Mouse (Mus musculus) lung, embryonic 15.5 days (tissue): ENCODE results near the gene Ano1. TPM values are rescaled to one million over a fixed set of nuclear protein-coding genes. Genes with fewer than 3 reads are reported as not detected.

Experiments used
- ATAC-seq: fragments of 200-750 bp; cut with Nextera tagmentation; 2 replicates; pipeline ENCODE4 v1.8.0; 2017; ENCODE audit warnings: moderate number of reproducible peaks, borderline replicate concordance; ENCODE audit not compliant: low FRiP score, low TSS enrichment; ENCODE audit errors: extremely low read depth
- H3K27ac ChIP-seq: fragments of 300-500 bp; sonication (generic); 2 replicates; pipeline ENCODE4 v1.5.1; 2015; ENCODE audit warnings: moderate library complexity, mild to moderate bottlenecking, inconsistent platforms
- H3K27me3 ChIP-seq: fragments of 300-500 bp; sonication (generic); 2 replicates; pipeline ENCODE4 v1.6.1; 2015; ENCODE audit warnings: inconsistent platforms
- H3K36me3 ChIP-seq: fragments of 300-500 bp; sonication (generic); 2 replicates; pipeline ENCODE4 v1.6.1; 2015; ENCODE audit warnings: inconsistent platforms
- H3K4me1 ChIP-seq: fragments of 300-500 bp; sonication (generic); 2 replicates; pipeline ENCODE4 v1.6.1; 2015; ENCODE audit warnings: inconsistent platforms
- H3K4me2 ChIP-seq: fragments of 300-500 bp; sonication (generic); 2 replicates; pipeline ENCODE4 v1.6.1; 2015; ENCODE audit warnings: inconsistent platforms, mild to moderate bottlenecking, moderate library complexity
- H3K4me3 ChIP-seq: fragments of 300-500 bp; sonication (generic); 2 replicates; pipeline ENCODE4 v1.5.1; 2015; ENCODE audit warnings: mild to moderate bottlenecking, inconsistent platforms
- H3K9ac ChIP-seq: fragments of 300-500 bp; sonication (generic); 2 replicates; pipeline ENCODE4 v1.6.1; 2015; ENCODE audit warnings: inconsistent platforms
- H3K9me3 ChIP-seq: fragments of 300-500 bp; sonication (generic); 2 replicates; pipeline ENCODE4 v1.6.1; 2016; ENCODE audit warnings: inconsistent platforms
- WGBS: fragments of 180-500 bp; shearing (Covaris S2); methylation state at CpG from one replicate; pipeline ENCODE4 v1.1.7; 2015; 5-methylcytosine and 5-hydroxymethylcytosine counted together
- polyA plus RNA-seq: library from polyadenylated mRNA; unstranded; fragments of >200 nt; fragmentation: Nextera tagmentation; extraction: Ambion mirVana; gene quantifications from 2 replicates; pipeline ENCODE4 v1.2.1, GENCODE M21; 2015

Gene Ano1
- polyA plus RNA-seq, 1 experiment from 2014 or later: 90.2 TPM

DNA sequence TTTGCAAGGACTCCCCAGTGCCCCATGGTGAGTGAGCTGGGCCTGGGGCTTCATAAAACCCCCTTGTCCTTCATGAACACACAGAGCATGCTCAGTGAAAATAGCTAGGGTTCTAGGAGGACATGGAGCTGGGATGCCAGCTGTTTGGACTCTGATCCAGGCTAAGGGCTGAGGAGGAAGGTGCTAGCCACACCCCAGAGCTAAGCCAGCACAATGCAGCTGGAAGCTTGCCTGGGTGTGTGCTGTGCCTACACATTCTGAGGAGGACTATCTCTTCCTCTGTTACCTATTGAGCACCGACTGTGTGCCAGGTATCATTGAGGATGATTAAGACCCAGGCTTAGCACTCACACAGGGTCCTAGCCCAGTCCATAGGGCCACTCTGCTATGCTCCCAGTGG is 30.6 kb upstream of the Ano1 start:
- 68% methylated on average over 1 of the region's 1 CpGs for WGBS
- H3K27ac ChIP-seq: no peak overlapping the region
- 0 out of 2 replicates have a peak, but pooled peaks cover 3% of the 10 kb centered on the region for H3K27me3 ChIP-seq

DNA sequence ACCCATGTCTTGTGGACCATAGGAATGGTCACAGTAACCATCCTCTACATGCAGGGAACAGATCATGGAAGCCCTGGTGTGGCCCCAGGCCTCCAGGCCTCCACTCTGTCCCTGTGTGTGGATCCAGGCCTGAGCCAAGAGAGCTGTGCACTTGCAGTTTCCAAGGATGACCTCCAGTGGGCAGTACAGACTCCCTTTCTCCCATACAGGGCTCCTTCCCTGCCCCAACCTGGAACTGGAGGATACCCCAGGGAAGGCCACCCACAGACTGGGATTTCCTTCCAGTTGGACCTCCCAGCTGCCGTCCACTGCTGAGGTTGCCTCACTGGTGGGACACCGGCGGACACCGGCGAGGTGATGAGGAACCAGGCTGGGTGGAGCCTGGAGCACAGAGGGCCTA is 29.6 kb upstream of the Ano1 start:
- WGBS: 56% methylated on average over 5 of the region's 5 CpGs
- Histone ChIP-seq H3K4me1 (no peaks in the 10 kb centered on the region), H3K36me3 (no peaks in the 10 kb centered on the region), H3K9ac (no peak overlapping the region), H3K27ac (no peak overlapping the region), H3K4me3 (no peak overlapping the region), H3K27me3 (0 out of 2 replicates have a peak, but pooled peaks cover 3% of the 10 kb centered on the region), H3K9me3 (no peaks in the 10 kb centered on the region), H3K4me2 (no peak overlapping the region)
- peak; percentile 8; the same call in 1 of the 2 replicates for ATAC-seq

More for the DNA sequence above, 30.6 kb upstream of the Ano1 start:
- no peak overlapping the region for H3K4me2 ChIP-seq
- ATAC-seq: no peak
- H3K4me3 ChIP-seq: no peak overlapping the region
- no peaks in the 10 kb centered on the region for H3K36me3 ChIP-seq
- 0 out of 2 replicates have a peak, but pooled peaks cover 3% of the 10 kb centered on the region for H3K4me1 ChIP-seq
- no peak overlapping the region for H3K9ac ChIP-seq
- no peaks in the 10 kb centered on the region for H3K9me3 ChIP-seq

DNA sequence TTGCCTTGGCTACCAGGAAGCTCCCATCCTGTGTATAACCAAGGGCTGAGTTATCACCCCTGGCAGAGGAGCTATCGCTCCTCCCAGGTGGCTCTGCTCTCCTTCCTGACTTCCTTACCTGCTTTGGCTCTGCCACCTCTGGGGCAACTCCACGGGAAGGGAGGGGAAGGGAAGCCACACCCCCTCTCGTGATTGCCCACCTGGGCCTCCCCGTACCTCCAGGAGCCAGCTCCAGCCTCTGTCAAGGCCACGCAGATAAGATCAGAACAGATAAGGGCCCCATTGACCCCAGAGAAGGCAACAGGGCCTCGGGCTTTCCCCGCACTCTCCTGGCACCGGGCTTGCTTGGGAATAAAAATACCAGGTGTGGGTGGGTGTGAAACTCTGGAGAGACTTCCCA is 28.4 kb upstream of the Ano1 start:
- H3K27me3 ChIP-seq: 0 out of 2 replicates have a peak, but pooled peaks cover 3% of the 10 kb centered on the region
- H3K36me3 ChIP-seq: no peaks in the 10 kb centered on the region

DNA sequence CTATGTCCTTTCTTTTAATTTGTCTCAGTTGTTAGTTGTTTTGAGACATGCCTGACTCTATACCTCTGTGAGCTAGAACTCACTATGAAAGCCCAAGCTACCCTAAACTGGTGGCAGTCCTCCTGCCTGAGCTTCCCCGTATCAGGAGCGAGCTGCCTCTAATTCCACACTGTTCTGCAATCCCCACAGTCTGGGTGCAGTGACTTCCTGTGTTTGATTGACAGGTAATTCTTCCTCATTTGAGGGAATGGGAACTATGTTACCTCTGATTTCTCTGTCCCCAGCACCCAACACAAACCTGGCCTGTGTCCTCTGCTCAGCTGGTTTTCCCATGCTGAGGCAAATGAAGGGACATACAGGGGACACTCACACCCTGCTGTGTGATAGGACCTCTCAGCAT is 27.9 kb upstream of the Ano1 start:
- H3K27me3 ChIP-seq: 0 out of 2 replicates have a peak, but pooled peaks cover 3% of the 10 kb centered on the region
- H3K36me3 ChIP-seq: no peaks in the 10 kb centered on the region
- 75% methylated on average over 2 of the region's 2 CpGs for WGBS
- no peak overlapping the region for H3K27ac ChIP-seq
- no peak overlapping the region for H3K9ac ChIP-seq
- no peak overlapping the region for H3K4me3 ChIP-seq
- no peak overlapping the region for H3K4me2 ChIP-seq
- H3K9me3 ChIP-seq: no peaks in the 10 kb centered on the region
- no peak for ATAC-seq
- peaks cover 12% of the 10 kb centered on the region for H3K4me1 ChIP-seq

More for the DNA sequence above, 28.4 kb upstream of the Ano1 start:
- Histone ChIP-seq H3K4me2 (no peak overlapping the region), H3K27ac (no peak overlapping the region), H3K9ac (no peak overlapping the region), H3K4me1 (peaks cover 8% of the 10 kb centered on the region), H3K9me3 (no peaks in the 10 kb centered on the region), H3K4me3 (no peak overlapping the region)
- 34% methylated on average over 8 of the region's 8 CpGs for WGBS
- ATAC-seq: no peak

DNA sequence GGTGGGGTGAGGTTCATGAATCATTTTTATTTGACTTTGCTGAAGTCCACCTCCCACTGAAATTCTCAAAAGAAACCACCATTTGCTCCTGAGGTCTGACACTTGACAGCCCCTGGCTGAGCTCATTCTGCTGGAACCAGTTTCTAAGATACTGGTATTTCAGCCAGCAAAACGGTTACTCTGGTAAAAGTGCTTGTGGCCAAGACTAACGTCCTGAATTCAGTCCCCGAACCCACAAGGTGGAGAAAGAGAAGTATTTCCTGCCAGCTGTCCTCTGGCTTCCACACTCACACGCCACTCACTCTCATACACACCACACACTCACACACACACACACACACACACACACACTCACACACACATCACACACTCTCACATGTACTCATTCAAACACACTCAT is 26.0 kb upstream of the Ano1 start:
- H3K27ac ChIP-seq: no peak overlapping the region
- no peaks in the 10 kb centered on the region for H3K9me3 ChIP-seq
- H3K36me3 ChIP-seq: no peaks in the 10 kb centered on the region
- no peak for ATAC-seq
- no peak overlapping the region for H3K4me2 ChIP-seq
- H3K27me3 ChIP-seq: no peaks in the 10 kb centered on the region
- peaks cover 20% of the 10 kb centered on the region for H3K4me1 ChIP-seq
- WGBS: 42% methylated on average over 4 of the region's 4 CpGs
- H3K9ac ChIP-seq: no peak overlapping the region
- no peak overlapping the region for H3K4me3 ChIP-seq

DNA sequence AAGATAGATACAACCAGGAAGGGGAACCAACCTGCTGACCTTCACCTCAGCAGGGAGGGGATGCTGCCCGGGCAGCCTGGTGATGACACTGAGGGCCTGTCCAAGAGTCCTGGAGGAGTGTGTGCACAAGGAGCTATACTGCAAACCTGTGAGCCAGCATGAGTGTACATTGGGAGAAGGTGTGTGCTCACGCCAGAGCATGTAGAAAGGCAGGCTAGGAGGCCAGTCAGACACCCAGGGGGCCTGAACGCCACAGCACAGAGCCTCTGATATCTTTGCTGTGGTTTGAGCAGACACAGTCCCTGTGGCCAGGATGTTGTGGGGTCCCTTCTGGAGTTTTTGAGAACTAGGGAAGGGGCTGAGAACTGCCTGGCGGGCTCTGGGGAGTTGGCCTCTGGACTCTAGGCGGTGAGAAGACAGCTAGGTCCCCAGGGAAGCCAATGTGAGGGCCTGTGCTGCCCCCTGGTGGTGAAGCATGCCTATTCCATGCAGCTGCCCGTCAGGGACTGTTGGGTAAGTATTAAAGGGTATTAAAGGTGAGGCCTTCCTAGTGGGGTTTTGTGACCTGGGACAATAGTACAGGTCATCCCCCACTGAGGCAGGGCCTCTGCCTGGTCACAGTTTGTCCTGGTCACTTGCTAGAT is 24.2 kb upstream of the Ano1 start:
- 34% methylated on average over 6 of the region's 6 CpGs for WGBS
- Histone ChIP-seq H3K4me1 (peaks cover 20% of the 10 kb centered on the region), H3K9ac (peak overlapping the region; percentile 17; the same call in 1 of the 2 replicates), H3K9me3 (no peaks in the 10 kb centered on the region), H3K36me3 (no peaks in the 10 kb centered on the region), H3K4me3 (no peak overlapping the region), H3K27ac (peak overlapping the region; percentile 53), H3K27me3 (no peaks in the 10 kb centered on the region), H3K4me2 (no peak overlapping the region)
- ATAC-seq: peak; percentile 62; the same call in 1 of the 2 replicates

DNA sequence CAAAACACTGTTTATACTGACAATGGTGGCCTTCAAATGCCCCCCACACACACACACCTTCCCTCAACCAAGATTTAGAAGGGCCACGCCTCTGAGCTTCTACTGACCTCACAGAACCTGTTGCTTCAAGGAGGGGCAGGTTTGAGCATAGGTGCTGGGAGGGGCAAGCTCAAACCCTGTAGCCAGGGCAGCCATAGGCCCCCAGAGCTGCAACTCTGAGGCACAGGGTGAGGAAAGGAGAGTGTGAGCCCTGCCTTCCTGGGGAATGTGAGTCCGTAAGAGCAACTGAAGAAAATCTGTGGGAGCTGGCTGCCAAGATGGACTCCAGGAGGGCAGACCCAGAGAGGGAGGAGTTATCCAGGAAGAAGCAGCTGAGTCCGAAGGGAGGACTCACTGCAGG is 23.4 kb upstream of the Ano1 start:
- H3K36me3 ChIP-seq: no peaks in the 10 kb centered on the region
- WGBS: 56% methylated on average over 3 of the region's 3 CpGs
- H3K4me3 ChIP-seq: no peak overlapping the region
- H3K4me2 ChIP-seq: no peak overlapping the region
- peak overlapping the region; percentile 53; the same call in 1 of the 2 replicates for H3K27ac ChIP-seq
- H3K27me3 ChIP-seq: no peaks in the 10 kb centered on the region
- H3K9ac ChIP-seq: no peak overlapping the region
- H3K4me1 ChIP-seq: peaks cover 24% of the 10 kb centered on the region
- no peaks in the 10 kb centered on the region for H3K9me3 ChIP-seq
- peak; percentile 25; the same call in 1 of the 2 replicates for ATAC-seq

DNA sequence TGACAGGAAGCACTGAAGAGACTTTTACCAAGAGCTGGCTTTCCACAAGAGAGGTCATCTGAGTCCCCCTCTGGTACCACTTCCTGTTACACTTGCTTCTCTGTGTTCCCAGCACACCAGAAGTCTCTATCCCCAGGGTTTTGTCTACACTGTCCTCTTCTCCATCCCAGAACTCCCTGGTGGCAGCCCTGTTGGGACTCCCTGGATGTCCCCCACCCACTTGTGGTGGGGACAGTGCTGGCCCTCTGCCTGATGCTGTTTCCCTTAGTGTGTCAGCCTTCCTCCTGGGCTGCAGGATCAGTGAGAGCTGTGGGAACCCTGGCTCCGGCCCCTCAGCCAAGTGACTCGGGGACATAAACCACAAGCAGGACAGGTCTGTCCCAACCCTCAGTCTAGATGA is 22.5 kb upstream of the Ano1 start:
- H3K4me2 ChIP-seq: no peak overlapping the region
- H3K4me3 ChIP-seq: no peak overlapping the region
- no peaks in the 10 kb centered on the region for H3K9me3 ChIP-seq
- no peak overlapping the region for H3K27ac ChIP-seq
- no peak overlapping the region for H3K9ac ChIP-seq
- ATAC-seq: no peak
- peaks cover 33% of the 10 kb centered on the region for H3K4me1 ChIP-seq
- H3K27me3 ChIP-seq: no peaks in the 10 kb centered on the region
- no peaks in the 10 kb centered on the region for H3K36me3 ChIP-seq
- WGBS: 79% methylated on average over 2 of the region's 2 CpGs

DNA sequence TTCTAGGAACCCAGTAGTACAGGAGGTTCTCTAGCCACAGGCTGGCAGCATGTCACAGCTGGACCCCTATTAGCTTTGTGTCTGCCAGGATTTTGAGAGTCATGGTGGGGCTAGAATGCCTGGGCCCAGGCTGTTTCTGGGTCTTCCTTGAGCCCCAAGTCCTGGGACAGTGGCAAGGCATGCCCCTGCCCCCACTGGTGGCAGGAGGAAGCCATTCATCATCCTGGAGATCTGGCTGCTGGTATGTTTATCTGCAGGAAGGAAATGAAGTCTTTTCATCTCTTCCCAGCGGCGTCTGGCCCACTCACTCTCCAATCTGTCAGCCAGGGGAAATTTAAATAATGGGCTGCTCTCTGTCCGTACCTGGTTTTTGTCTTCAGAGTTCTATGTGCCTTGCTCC is 18.3 kb upstream of the Ano1 start:
- H3K9me3 ChIP-seq: no peaks in the 10 kb centered on the region
- WGBS: 7% methylated on average over 3 of the region's 3 CpGs
- H3K36me3 ChIP-seq: no peaks in the 10 kb centered on the region
- no peaks in the 10 kb centered on the region for H3K27me3 ChIP-seq
- no peak overlapping the region for H3K27ac ChIP-seq
- no peak overlapping the region for H3K4me2 ChIP-seq
- no peak overlapping the region for H3K9ac ChIP-seq
- no peak overlapping the region for H3K4me3 ChIP-seq
- H3K4me1 ChIP-seq: peaks cover 25% of the 10 kb centered on the region
- peak; percentile 16; the same call in 1 of the 2 replicates for ATAC-seq

DNA sequence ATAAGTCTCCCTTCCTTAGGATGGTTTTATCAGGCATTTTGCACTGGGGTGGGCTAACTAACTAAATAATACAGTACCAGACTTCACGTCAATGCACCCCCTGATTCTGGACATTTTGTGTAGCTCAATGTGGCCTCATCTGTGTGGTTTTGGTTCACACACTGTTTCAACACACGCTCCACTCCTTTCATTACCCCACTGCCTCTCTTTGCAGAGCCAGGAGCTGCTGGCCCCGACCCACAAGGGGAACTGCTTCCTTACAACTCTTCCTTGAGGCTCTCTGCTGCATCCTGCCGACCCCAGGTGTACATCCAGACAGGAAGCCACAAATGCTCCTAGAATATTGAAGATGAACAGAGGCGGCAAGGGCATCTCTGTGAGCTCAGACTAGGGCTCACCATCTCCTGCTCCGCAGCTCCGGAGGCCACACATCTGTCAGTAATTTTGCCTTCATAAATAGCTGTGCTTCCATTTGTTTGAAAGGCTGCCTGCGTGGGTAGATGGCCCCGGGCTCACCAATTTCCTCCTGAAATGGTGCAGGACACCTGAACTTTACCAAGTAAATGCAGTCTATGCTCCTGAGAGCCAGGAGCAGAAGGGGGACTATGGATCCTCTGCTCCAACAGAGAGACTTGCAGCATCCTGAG is 17.8 kb upstream of the Ano1 start:
- H3K27me3 ChIP-seq: no peaks in the 10 kb centered on the region
- WGBS: 44% methylated on average over 9 of the region's 9 CpGs
- H3K36me3 ChIP-seq: no peaks in the 10 kb centered on the region
- no peak overlapping the region for H3K27ac ChIP-seq
- no peaks in the 10 kb centered on the region for H3K9me3 ChIP-seq
- ATAC-seq: no peak
- no peak overlapping the region for H3K4me3 ChIP-seq
- H3K9ac ChIP-seq: no peak overlapping the region
- H3K4me2 ChIP-seq: no peak overlapping the region
- H3K4me1 ChIP-seq: peaks cover 27% of the 10 kb centered on the region

DNA sequence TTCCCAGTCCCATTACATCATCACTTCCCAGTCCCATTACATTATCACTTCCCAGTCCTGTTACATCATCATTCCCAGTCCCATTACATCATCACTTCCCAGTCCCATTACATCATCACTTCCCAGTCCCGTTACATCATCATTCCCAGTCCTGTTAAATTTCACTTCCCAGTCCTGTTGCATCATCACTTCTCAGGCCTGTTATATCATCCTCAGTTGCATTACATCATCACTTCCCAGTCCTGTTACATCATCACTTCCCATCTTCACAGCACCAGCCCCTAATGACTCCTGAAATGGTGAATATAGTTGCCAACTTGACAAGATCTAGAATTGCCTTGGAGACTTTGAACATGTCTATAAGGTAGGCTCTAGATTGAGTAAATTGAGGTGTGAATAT is 17.1 kb upstream of the Ano1 start:
- Histone ChIP-seq H3K4me1 (peaks cover 21% of the 10 kb centered on the region), H3K9ac (no peak overlapping the region), H3K4me2 (no peak overlapping the region), H3K27ac (no peak overlapping the region), H3K27me3 (no peaks in the 10 kb centered on the region), H3K36me3 (no peaks in the 10 kb centered on the region), H3K4me3 (no peak overlapping the region), H3K9me3 (no peaks in the 10 kb centered on the region)
- ATAC-seq: no peak
- WGBS: 84% methylated on average over 1 of the region's 1 CpGs

DNA sequence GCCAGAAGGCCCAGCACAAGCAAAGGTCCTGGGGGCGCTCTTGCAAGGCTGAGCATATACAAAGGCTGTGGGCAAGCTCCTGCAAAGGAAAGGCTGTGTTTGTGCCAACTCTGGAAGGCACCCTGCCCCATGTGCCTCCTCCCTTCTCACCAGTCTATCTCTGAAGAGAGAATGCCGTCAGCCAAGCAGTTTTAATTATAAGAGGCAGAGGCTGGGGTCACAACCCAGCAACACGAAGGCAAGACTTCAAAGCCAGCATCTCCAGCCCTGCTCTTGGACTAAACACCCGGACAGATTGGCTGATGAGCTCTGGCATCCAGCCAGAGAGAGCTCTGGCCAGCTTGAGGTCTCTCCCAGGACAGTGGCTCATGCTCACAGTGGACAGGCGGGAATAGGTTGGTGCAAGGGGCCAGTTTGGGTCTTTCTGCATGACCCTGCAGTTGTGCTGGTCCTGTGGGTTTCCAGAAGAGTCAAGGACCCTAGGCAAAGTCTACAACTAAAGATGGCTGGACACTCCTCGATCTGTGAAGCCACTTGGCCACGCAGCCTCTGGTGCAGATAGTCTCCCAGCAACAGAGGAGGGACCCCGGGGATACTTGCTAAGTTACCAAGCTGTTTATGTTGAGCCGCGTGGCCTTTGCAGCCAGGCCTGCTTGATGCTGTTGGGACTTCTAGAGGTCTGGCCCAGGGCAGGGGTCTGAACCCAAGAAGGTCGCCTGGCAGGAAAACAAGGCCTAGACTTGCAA is 12.9 kb upstream of the Ano1 start:
- peaks cover 10% of the 10 kb centered on the region for H3K4me1 ChIP-seq
- no peak overlapping the region for H3K27ac ChIP-seq
- no peak for ATAC-seq
- H3K27me3 ChIP-seq: no peaks in the 10 kb centered on the region
- H3K36me3 ChIP-seq: no peaks in the 10 kb centered on the region
- WGBS: 51% methylated on average over 11 of the region's 11 CpGs
- no peak overlapping the region for H3K9ac ChIP-seq
- no peaks in the 10 kb centered on the region for H3K9me3 ChIP-seq
- no peak overlapping the region for H3K4me2 ChIP-seq
- no peak overlapping the region for H3K4me3 ChIP-seq
